Mouse (Mus musculus) lung, postnatal 0 days (tissue): ENCODE data around the gene Gdpgp1. TPM values are rescaled to one million over a fixed set of nuclear protein-coding genes. Genes with fewer than 3 reads are reported as not detected.

ENCODE experiments used
- ATAC-seq: fragments of 200-750 bp; cut with Nextera tagmentation; 2 replicates; pipeline ENCODE4 v1.8.0; 2017; ENCODE audit warnings: moderate library complexity
- DNase-seq: peaks from one replicate; pipeline ENCODE4 v3.0.0-alpha.2; 2016; ENCODE audit warnings: low spot score
- H3K27ac ChIP-seq: fragments of 300-500 bp; sonication (generic); 2 replicates; pipeline ENCODE4 v1.5.1; 2014; ENCODE audit warnings: antibody characterized with exemption, mild to moderate bottlenecking, low read length, mixed read lengths
- H3K27me3 ChIP-seq: fragments of 300-500 bp; sonication (generic); replicated peaks from 2 replicates; pipeline ENCODE4 v1.6.1; 2014; ENCODE audit warnings: low read length, mixed read lengths; ENCODE audit not compliant: insufficient read depth
- H3K36me3 ChIP-seq: fragments of 300-500 bp; sonication (generic); 2 replicates; pipeline ENCODE4 v1.6.1; 2014; ENCODE audit warnings: low read length, mixed read lengths; ENCODE audit not compliant: insufficient read depth
- H3K4me1 ChIP-seq: fragments of 300-500 bp; sonication (generic); 2 replicates; pipeline ENCODE4 v1.6.1; 2014; ENCODE audit warnings: antibody characterized with exemption, low read depth, low read length, mixed read lengths; ENCODE audit not compliant: insufficient read depth
- H3K4me2 ChIP-seq: fragments of 300-500 bp; sonication (generic); replicated peaks from 2 replicates; pipeline ENCODE4 v1.6.1; 2014; ENCODE audit warnings: low read depth, mild to moderate bottlenecking, low read length, moderate library complexity, mixed read lengths
- H3K4me3 ChIP-seq: fragments of 300-500 bp; sonication (generic); 2 replicates; pipeline ENCODE4 v1.5.1; 2014; ENCODE audit warnings: low read depth, low read length
- H3K9ac ChIP-seq: fragments of 300-500 bp; sonication (generic); replicated peaks from 2 replicates; pipeline ENCODE4 v1.6.1; 2014; ENCODE audit warnings: low read depth, mild to moderate bottlenecking
- H3K9me3 ChIP-seq: fragments of 300-500 bp; sonication (generic); 2 replicates; pipeline ENCODE4 v1.6.1; 2016; ENCODE audit warnings: low read length, mixed read lengths
- CTCF ChIP-seq: IDR thresholded peaks from 2 replicates; pipeline ENCODE4 v1.5.1; 2016; ENCODE audit warnings: antibody characterized with exemption, mild to moderate bottlenecking
- EP300 ChIP-seq: IDR thresholded peaks from 2 replicates; pipeline ENCODE4 v1.6.1; 2016; ENCODE audit warnings: antibody characterized with exemption, mild to moderate bottlenecking, control low read depth
- WGBS: fragments of 180-500 bp; shearing (Covaris S2); extraction: QIAGEN DNeasy Blood & Tissue Kit; methylation state at CpG from one replicate; pipeline ENCODE4 v1.1.7; 2014; 5-methylcytosine and 5-hydroxymethylcytosine counted together
- polyA plus RNA-seq: library from polyadenylated mRNA; unstranded; fragments of >200 nt; fragmentation: Nextera tagmentation; extraction: Ambion mirVana; gene quantifications from 2 replicates; pipeline ENCODE4 v1.2.1, GENCODE M21; 2015

Gene Gdpgp1
- polyA plus RNA-seq, 1 experiment from 2014 or later: 2.8 TPM

GRCm38 (mm10) chr7:80227065-80227464, 5.6 kb upstream of the Gdpgp1 start:
- H3K4me1 ChIP-seq: 0 out of 2 replicates have a peak, but pooled peaks cover 2% of the 10 kb centered on the region
- TF ChIP-seq EP300: no peak
- TF ChIP-seq CTCF: no peak; the same call in 1 of the 2 replicates
- H3K27me3 ChIP-seq: no peaks in the 10 kb centered on the region
- H3K9me3 ChIP-seq: no peaks in the 10 kb centered on the region
- 94% methylated on average over 4 of the region's 4 CpGs for WGBS
- H3K4me2 ChIP-seq: no peak overlapping the region
- peaks cover 20% of the 10 kb centered on the region; the same call in 1 of the 2 replicates for H3K36me3 ChIP-seq
- no peak overlapping the region for H3K4me3 ChIP-seq
- no peak overlapping the region for H3K9ac ChIP-seq
- no peak for ATAC-seq
- H3K27ac ChIP-seq: no peak overlapping the region
- no peak for DNase-seq

DNA sequence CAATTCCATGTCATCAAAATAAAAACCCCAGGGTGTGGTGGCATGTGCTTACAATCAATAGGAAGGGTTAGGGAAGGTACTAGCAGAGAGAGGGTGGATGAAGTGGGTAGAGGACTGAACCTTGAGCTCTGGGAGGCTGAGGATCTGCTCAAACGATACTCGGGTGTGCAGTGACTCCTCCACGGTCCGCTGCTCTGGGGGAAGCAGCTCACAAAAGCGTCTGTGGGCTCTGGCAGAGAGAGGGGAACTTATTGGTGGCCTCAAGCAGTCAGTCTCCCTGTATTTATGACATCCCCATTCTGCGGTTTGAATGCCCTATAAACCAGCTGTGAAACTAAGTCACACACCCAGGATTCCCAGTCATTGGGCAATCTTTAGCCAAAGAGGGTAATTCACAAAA, 2.5 kb upstream of the Gdpgp1 start:
- no peaks in the 10 kb centered on the region for H3K27me3 ChIP-seq
- no peak for DNase-seq
- 72% methylated on average over 6 of the region's 6 CpGs for WGBS
- H3K4me3 ChIP-seq: no peak overlapping the region
- ATAC-seq: no peak
- H3K9me3 ChIP-seq: no peaks in the 10 kb centered on the region
- H3K27ac ChIP-seq: no peak overlapping the region
- H3K4me1 ChIP-seq: 0 out of 2 replicates have a peak, but pooled peaks cover 2% of the 10 kb centered on the region
- H3K36me3 ChIP-seq: peaks cover 10% of the 10 kb centered on the region; the same call in 1 of the 2 replicates
- no peak for TF ChIP-seq EP300
- no peak overlapping the region for H3K9ac ChIP-seq
- no peak overlapping the region for H3K4me2 ChIP-seq

GRCm38 (mm10) chr7:80231971-80232488, 635 bp upstream of the Gdpgp1 start:
- TF ChIP-seq EP300: no peak
- no peak for TF ChIP-seq CTCF
- Histone ChIP-seq H3K4me2 (peak overlapping the region; percentile 67), H3K9ac (peak overlapping the region; percentile 48; the same call in 1 of the 2 replicates), H3K27me3 (no peaks in the 10 kb centered on the region), H3K4me3 (peak overlapping the region; percentile 59), H3K4me1 (0 out of 2 replicates have a peak, but pooled peaks cover 2% of the 10 kb centered on the region), H3K9me3 (no peaks in the 10 kb centered on the region), H3K27ac (peak overlapping the region; percentile 74), H3K36me3 (peaks cover 7% of the 10 kb centered on the region; the same call in 1 of the 2 replicates)
- DNase-seq (peak; percentile 61), ATAC-seq (peak; percentile 51)
- WGBS: under 1% methylated on average over 22 of the region's 29 CpGs

DNA sequence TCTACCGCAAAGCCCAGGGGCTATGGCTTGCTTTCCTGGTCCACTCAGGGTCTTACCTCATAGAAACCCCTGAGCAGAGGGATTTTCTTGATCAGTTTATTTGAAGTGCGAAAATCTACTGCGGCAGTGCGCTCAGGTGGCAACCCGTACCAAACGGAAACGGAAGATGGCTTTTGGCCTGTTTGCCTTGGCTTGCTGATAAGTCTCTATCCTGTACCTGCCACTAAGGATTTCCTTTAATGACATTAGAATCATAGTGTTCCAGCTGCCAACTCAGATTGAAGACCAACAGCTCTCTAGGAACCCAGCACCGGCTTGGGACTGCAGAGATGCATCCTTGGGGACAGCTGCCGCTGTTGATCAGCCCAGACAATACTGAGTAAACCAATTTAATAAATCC, 1.1 kb downstream of the Gdpgp1 start:
- H3K4me2 ChIP-seq: peak overlapping the region; percentile 67
- ATAC-seq (no peak), DNase-seq (no peak)
- 0 out of 2 replicates have a peak, but pooled peaks cover 2% of the 10 kb centered on the region for H3K4me1 ChIP-seq
- no peaks in the 10 kb centered on the region for H3K27me3 ChIP-seq
- no peak overlapping the region for H3K9ac ChIP-seq
- H3K4me3 ChIP-seq: no peak overlapping the region
- 59% methylated on average over 9 of the region's 9 CpGs for WGBS
- peaks cover 7% of the 10 kb centered on the region; the same call in 1 of the 2 replicates for H3K36me3 ChIP-seq
- H3K9me3 ChIP-seq: no peaks in the 10 kb centered on the region
- H3K27ac ChIP-seq: no peak overlapping the region
- no peak for TF ChIP-seq EP300
- TF ChIP-seq CTCF: no peak

GRCm38 (mm10) chr7:80238542-80238941, 5.9 kb downstream of the Gdpgp1 start:
- Histone ChIP-seq H3K4me2 (no peak overlapping the region), H3K9me3 (no peaks in the 10 kb centered on the region), H3K27ac (no peak overlapping the region), H3K4me1 (no peaks in the 10 kb centered on the region), H3K27me3 (no peaks in the 10 kb centered on the region), H3K4me3 (no peak overlapping the region), H3K36me3 (peaks cover 18% of the 10 kb centered on the region; the same call in 1 of the 2 replicates), H3K9ac (no peak overlapping the region)
- TF ChIP-seq CTCF: no peak
- ATAC-seq: no peak
- WGBS: 89% methylated on average over 10 of the region's 10 CpGs
- DNase-seq: no peak

DNA sequence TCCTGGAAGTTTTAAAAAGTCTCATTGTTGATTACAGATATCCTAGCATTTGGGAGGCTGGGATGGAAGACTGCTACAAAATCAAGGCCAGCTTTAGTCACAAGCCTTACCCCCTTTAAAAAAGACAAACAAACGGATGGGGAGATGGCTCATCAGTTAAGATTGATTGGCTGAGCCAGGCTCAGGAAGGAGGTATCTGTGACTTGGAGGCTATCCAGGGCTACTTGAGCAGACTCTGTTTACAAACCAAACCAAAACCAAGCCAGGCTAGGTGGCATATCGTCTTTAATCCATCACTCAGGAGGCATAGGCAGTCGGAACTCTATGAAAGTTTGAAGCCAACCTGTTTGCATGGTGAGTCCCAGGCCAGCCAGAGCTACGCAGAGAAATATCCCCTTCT, 9.0 kb downstream of the Gdpgp1 start:
- no peaks in the 10 kb centered on the region for H3K4me1 ChIP-seq
- TF ChIP-seq CTCF: no peak
- no peak for TF ChIP-seq EP300
- H3K36me3 ChIP-seq: peaks cover 18% of the 10 kb centered on the region; the same call in 1 of the 2 replicates
- DNase-seq: peak; percentile 6
- no peak for ATAC-seq
- no peak overlapping the region for H3K4me2 ChIP-seq
- H3K9me3 ChIP-seq: no peaks in the 10 kb centered on the region
- H3K27ac ChIP-seq: no peak overlapping the region
- H3K9ac ChIP-seq: no peak overlapping the region
- no peak overlapping the region for H3K4me3 ChIP-seq
- no peaks in the 10 kb centered on the region for H3K27me3 ChIP-seq
- 49% methylated on average over 4 of the region's 4 CpGs for WGBS
